Mouse (Mus musculus) brain, adult 10 weeks (tissue): ENCODE measurements around the gene Gabarapl2. TPM values are rescaled to one million over a fixed set of nuclear protein-coding genes. Genes with fewer than 3 reads are reported as not detected.

Source experiments
- polyA plus RNA-seq: library from polyadenylated mRNA; stranded (reverse); fragments of 350-450 nt; fragmentation: Illumina TruSeq; extraction: RNeasy Lipid Tissue Mini Kit (QIAGEN cat#74804); gene quantifications from one replicate; pipeline ENCODE4 v1.2.3, GENCODE M21; 2015; ENCODE audit warnings: low read depth, low replicate concordance

Gene Gabarapl2
- 428 TPM for polyA plus RNA-seq

GRCm38 (mm10) chr8:111940171-111941100 is at the start of gene Gabarapl2:
TSS of gene Gabarapl2 (plus strand) at chr8:111940703.

DNA sequence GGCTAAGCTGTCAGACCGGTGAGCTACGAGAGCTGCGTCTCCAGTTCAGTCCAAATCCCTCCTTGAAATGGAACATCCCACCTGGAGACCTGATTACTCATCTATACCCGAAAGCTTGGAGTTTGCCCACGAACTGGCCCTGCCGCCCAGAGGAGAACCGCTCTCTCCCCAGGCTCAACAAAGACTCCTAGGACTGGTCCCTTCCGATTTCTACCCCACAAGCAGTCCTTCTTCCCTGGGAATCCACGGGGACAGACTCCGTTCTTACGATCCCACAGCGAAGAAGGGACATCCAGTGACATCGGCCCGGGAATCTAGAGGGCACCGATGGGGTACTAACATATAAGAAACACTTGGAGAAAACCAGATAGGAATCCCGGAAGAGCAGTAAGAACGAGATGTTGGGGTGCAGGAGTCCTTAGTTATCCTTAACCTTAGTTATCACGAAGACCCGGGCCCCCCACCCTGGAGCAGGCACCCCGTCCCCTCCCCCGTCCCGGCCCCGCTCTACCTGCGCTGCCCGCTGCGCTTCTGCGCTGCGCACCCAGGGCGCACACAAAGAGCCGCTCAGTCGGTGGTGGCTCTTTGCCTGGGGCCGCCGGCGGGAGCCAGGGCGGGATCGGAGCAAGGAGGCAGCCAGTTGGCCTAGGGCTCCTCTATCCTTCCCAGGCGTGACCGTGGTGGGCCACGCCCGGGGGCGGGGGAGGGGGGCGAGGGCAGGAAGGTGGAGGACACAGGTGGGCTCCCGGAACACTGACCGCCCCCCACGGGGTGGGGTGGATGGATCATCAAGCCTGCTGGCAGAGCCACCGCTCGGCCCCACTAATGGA is 30.7 kb upstream of the Gabarapl2 start, which contains the start of gene Chst5:
Chst5 (minus strand) TSS at position 827 of the 830 bp plus-strand sequence.

DNA sequence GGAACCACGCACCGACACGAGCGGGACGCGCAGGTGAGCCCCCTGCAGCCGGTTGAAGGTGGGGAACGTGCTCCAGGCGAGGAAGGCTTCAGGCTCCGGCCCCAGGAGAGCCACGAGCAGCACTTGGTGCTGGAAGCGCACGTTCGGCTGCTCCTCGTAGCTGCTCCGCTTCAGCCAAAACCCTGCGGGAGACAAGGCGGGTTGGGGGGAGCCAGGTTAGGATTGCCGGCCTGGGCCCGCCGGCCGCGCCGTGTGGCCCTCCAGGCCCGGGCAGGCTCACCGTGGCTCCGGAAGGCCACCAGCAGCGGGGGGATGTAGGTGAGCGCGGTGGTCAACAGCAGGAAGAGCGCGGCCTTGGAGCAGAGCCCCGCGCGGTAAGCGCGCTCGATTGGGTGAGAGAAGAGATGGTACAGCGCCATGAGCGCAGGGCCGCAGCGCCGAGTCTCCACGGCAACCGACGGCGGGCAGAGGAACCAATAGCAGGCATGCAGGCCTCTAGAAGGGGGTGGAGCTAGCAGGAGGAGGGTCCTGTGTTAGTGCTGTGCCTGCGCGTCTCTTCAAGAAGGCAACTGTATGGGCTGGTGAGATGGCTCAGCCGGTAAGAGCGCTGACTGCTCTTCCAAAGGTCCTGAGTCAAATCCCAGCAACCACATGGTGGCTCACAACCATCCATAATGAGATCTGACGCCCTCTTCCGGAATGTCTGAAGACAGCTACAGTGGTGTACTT is 7.0 kb upstream of the Gabarapl2 start, which contains the start of gene Tmem231:
Tmem231 (minus strand) TSS at position 534 of the 729 bp plus-strand sequence.

GRCm38 (mm10) chr8:111992013-111992702 is 51.7 kb downstream of the Gabarapl2 start, which contains the start of gene Adat1:
TSS of gene Adat1 (minus strand) at chr8:111992302.

Other genes with a start within 250 kb of the Gabarapl2 start
- not detected for gene Ctrb1, start 249.7 kb upstream of the Gabarapl2 start, polyA plus RNA-seq
- 35.4 TPM for gene Bcar1, start 196.9 kb upstream of the Gabarapl2 start, polyA plus RNA-seq
- gene Cfdp1, start 86.4 kb upstream of the Gabarapl2 start, polyA plus RNA-seq: 146 TPM
- 3.3 TPM for gene Tmem170, start 64.0 kb upstream of the Gabarapl2 start, polyA plus RNA-seq
- 1.6 TPM for gene Chst5, start 30.3 kb upstream of the Gabarapl2 start, polyA plus RNA-seq
- gene Tmem231, start 6.8 kb upstream of the Gabarapl2 start, polyA plus RNA-seq: 10.3 TPM
- 7.0 TPM for gene Adat1, start 51.6 kb downstream of the Gabarapl2 start, polyA plus RNA-seq
- 76.7 TPM for gene Kars, start 70.6 kb downstream of the Gabarapl2 start, polyA plus RNA-seq
- gene Terf2ip, start 70.7 kb downstream of the Gabarapl2 start, polyA plus RNA-seq: 35.9 TPM
- gene Gm6793, start 74.3 kb downstream of the Gabarapl2 start, polyA plus RNA-seq: not detected